Mouse (Mus musculus) embryonic stem cell, embryonic (primary cell): ENCODE results near the gene Foxe3.

ENCODE experiments used
- CTCF ChIA-PET, 4 experiments: fragments of 300-600 bp in 2 of 4; fragments of 350-600 bp in 2 of 4; sonication (Branson Sonifier 250); formaldehyde crosslinking; loops; one replicate each; lab custom pipeline; 2022; ENCODE audit warnings: inconsistent platforms in 2 of 4; lab: Charles Lee
- POLR2A ChIA-PET, 4 experiments: fragments of 300-600 bp in 2 of 4; fragments of 350-600 bp in 2 of 4; sonication (Branson Sonifier 250); formaldehyde crosslinking; loops; one replicate each; lab custom pipeline; 2022; ENCODE audit warnings: antibody characterized with exemption in 4 of 4, inconsistent platforms in 1 of 4; lab: Charles Lee

Foxe3 gene

GRCm38 (mm10) chr4:114934188-114934587 is 8.4 kb upstream of the Foxe3 start:
- POLR2A ChIA-PET: interaction anchor here in 2 of 4 experiments (0.6 to 0.7 kb wide), 5 partner anchors 129 to 518 kb away, joined by 3 to 7 read pairs (median 3); no protein-coding TSS in a partner anchor
- CTCF ChIA-PET: interaction anchor here in 1 of 4 experiments (0.6 kb wide), 2 partner anchors 192 to 322 kb away, joined by 3 to 4 read pairs; no protein-coding TSS in a partner anchor

- CTCF ChIA-PET: no interaction called here
- POLR2A ChIA-PET: no interaction called here
These were observed 6.9 kb upstream of the Foxe3 start for GRCm38 (mm10) chr4:114932747-114933146.

GRCm38 (mm10) chr4:114929155-114929554 is 3.3 kb upstream of the Foxe3 start:
- CTCF ChIA-PET: interaction anchor here in 1 of 4 experiments (0.6 to 1.0 kb wide), 2 partner anchors 16 to 240 kb away, joined by 3 to 13 read pairs; no protein-coding TSS in a partner anchor

GRCm38 (mm10) chr4:114924971-114925916 is 569 bp downstream of the Foxe3 start:
- CTCF ChIA-PET: interaction anchor here (0.6 to 1.9 kb wide), 6 partner anchors 16 to 977 kb away, joined by 5 to 15 read pairs (median 6); partner anchors contain the start of gene Foxd2 (in 3 of the 4)
- POLR2A ChIA-PET: interaction anchor here (0.7 to 1.5 kb wide), 4 partner anchors 16 to 47 kb away, joined by 3 to 5 read pairs (median 3); partner anchors contain the start of gene Foxd2 (in 1 of the 4)

More at GRCm38 (mm10) chr4:114929155-114929554, 3.3 kb upstream of the Foxe3 start:
- POLR2A ChIA-PET: no interaction called here

GRCm38 (mm10) chr4:114917091-114917490 is 8.7 kb downstream of the Foxe3 start:
- CTCF ChIA-PET: interaction anchor here (0.5 to 7.9 kb wide), 12 partner anchors 10 to 268 kb away, joined by 3 to 44 read pairs (median 3); no protein-coding TSS in a partner anchor

GRCm38 (mm10) chr4:114916056-114916455 is 9.8 kb downstream of the Foxe3 start:
- ChIA-PET POLR2A (interaction anchor here in 2 of 4 experiments (0.6 to 0.9 kb wide), 2 partner anchors 29 to 30 kb away, joined by 3 read pairs; no protein-coding TSS in a partner anchor), CTCF (interaction anchor here in 2 of 4 experiments (0.6 to 7.9 kb wide), 2 partner anchors 228 to 251 kb away, joined by 4 to 44 read pairs; no protein-coding TSS in a partner anchor)

More at GRCm38 (mm10) chr4:114917091-114917490, 8.7 kb downstream of the Foxe3 start:
- POLR2A ChIA-PET: no interaction called here

- ChIA-PET POLR2A (interaction anchor here in 1 of 4 experiments (1.5 kb wide), 1 partner anchor 18 kb away, joined by 3 read pairs; no protein-coding TSS in a partner anchor), CTCF (interaction anchor here (0.5 to 7.9 kb wide), 20 partner anchors 11 to 508 kb away, joined by 3 to 44 read pairs (median 4); no protein-coding TSS in a partner anchor)
These were observed 12.2 kb downstream of the Foxe3 start for GRCm38 (mm10) chr4:114913594-114913962.

- POLR2A ChIA-PET: interaction anchor here in 1 of 4 experiments (1.0 to 1.5 kb wide), 3 partner anchors 13 to 225 kb away, joined by 3 read pairs; no protein-coding TSS in a partner anchor
- CTCF ChIA-PET: interaction anchor here (0.7 to 7.9 kb wide), 23 partner anchors 10 to 507 kb away, joined by 3 to 44 read pairs (median 4); no protein-coding TSS in a partner anchor
These were observed 12.9 kb downstream of the Foxe3 start for GRCm38 (mm10) chr4:114912705-114913593.

GRCm38 (mm10) chr4:114909602-114910484 is 16.0 kb downstream of the Foxe3 start:
- CTCF ChIA-PET: interaction anchor here (0.6 to 7.9 kb wide), 33 partner anchors 9 to 1111 kb away, joined by 3 to 54 read pairs (median 5); partner anchors contain the start of genes Foxe3 (in 3 of the 4) and Stil (in 1 of the 4)
- POLR2A ChIA-PET: interaction anchor here in 3 of 4 experiments (0.8 to 1.8 kb wide), 7 partner anchors 9 to 244 kb away, joined by 3 to 6 read pairs (median 3); partner anchors contain the start of genes Cmpk1 (in 1 of the 3) and Stil (in 1 of the 3)

- POLR2A ChIA-PET: interaction anchor here in 3 of 4 experiments (0.6 to 1.8 kb wide), 9 partner anchors 9 to 243 kb away, joined by 3 to 6 read pairs (median 3); partner anchors contain the start of genes Cmpk1 (in 1 of the 3) and Stil (in 1 of the 3)
- CTCF ChIA-PET: interaction anchor here (0.6 to 3.1 kb wide), 45 partner anchors 9 to 1111 kb away, joined by 3 to 54 read pairs (median 4); partner anchors contain the start of genes Foxe3 (in 3 of the 4) and Stil (in 1 of the 4)
These were observed 16.8 kb downstream of the Foxe3 start, which contains the start of gene Foxd2 for GRCm38 (mm10) chr4:114908829-114909601. Gene Foxd2 (minus strand): TSS chr4:114908873.

GRCm38 (mm10) chr4:114907951-114908828 is 17.6 kb downstream of the Foxe3 start:
- ChIA-PET POLR2A (interaction anchor here in 3 of 4 experiments (0.9 to 1.8 kb wide), 6 partner anchors 8 to 242 kb away, joined by 3 to 6 read pairs (median 4); partner anchors contain the start of genes Cmpk1 (in 1 of the 3) and Stil (in 1 of the 3)), CTCF (interaction anchor here (0.6 to 3.1 kb wide), 38 partner anchors 8 to 1043 kb away, joined by 3 to 54 read pairs (median 5); partner anchors contain the start of genes Foxe3 (in 3 of the 4) and Stil (in 1 of the 4))

- CTCF ChIA-PET: interaction anchor here (0.6 to 3.1 kb wide), 4 partner anchors 18 to 242 kb away, joined by 5 to 54 read pairs (median 10); partner anchors contain the start of gene Foxe3 (in 1 of the 4)
- POLR2A ChIA-PET: interaction anchor here in 2 of 4 experiments (0.9 to 1.3 kb wide), 3 partner anchors 23 to 242 kb away, joined by 3 read pairs; no protein-coding TSS in a partner anchor
These were observed 18.5 kb downstream of the Foxe3 start for GRCm38 (mm10) chr4:114907056-114907917.
